Mouse (Mus musculus): ENCODE measurements around the gene Slc25a33. TPM values are rescaled to one million over a fixed set of nuclear protein-coding genes. Genes with fewer than 3 reads are reported as not detected.

Gene Slc25a33
- total RNA-seq (2023), result 1 to 10 TPM; 8.0 to 9.1 TPM

GRCm38 (mm10) chr4:149774094-149774470 lies at the start of gene Slc25a33:
Slc25a33 (minus strand) TSS chr4:149774277.

GRCm38 (mm10) chr4:149737383-149738324 lies 36.4 kb downstream of the Slc25a33 start, which contains the start of gene Tmem201:
Tmem201 (minus strand) TSS chr4:149738044.

GRCm38 (mm10) chr4:149702210-149702979 lies 71.7 kb downstream of the Slc25a33 start, which contains the start of gene Pik3cd:
Pik3cd (minus strand) TSS chr4:149702571.

Other genes with a start within 250 kb of the Slc25a33 start
- gene Clstn1, start 187.8 kb downstream of the Slc25a33 start, total RNA-seq (2023), result 1 to 10 TPM; 9.3 to 9.7 TPM
- gene Pik3cd, start 71.7 kb downstream of the Slc25a33 start, total RNA-seq (2023), result 100 to 1,000 TPM; 279 to 327 TPM
- gene Tmem201, start 36.2 kb downstream of the Slc25a33 start, total RNA-seq (2023), result 1 to 10 TPM; 6.3 to 7.0 TPM
- 1 to 10 TPM; 1.6 to 2.4 TPM for gene Spsb1, start 180.8 kb upstream of the Slc25a33 start, total RNA-seq (2023)
- 10 to 100 TPM; 38.6 to 42.1 TPM for gene H6pd, start 234.7 kb upstream of the Slc25a33 start, total RNA-seq (2023)

Measured in monocyte, adult 59 days (primary cell).